Mouse (Mus musculus): ENCODE data around the gene Prdm16.

GRCm38 (mm10) chr4:154673986-154674385 lies 37.3 kb upstream of the Prdm16 start:
- TF ChIP-seq POLR2A (IDR thresholded peaks at IDR 0.05; ENCODE audit: insufficient read length, low read depth) (no peak), TCF12 (IDR thresholded peaks at IDR 0.05; ENCODE audit: insufficient read depth, poor library complexity, severe bottlenecking) (no peak), USF1 (IDR thresholded peaks at IDR 0.05; ENCODE audit: low read depth) (no peak), MAX (IDR thresholded peaks at IDR 0.05; ENCODE audit: low read depth) (no peak), POLR2AphosphoS2 (IDR thresholded peaks at IDR 0.05; ENCODE audit: insufficient read length, low read depth) (no peak)

All from myocyte (in vitro differentiated cells).